Mouse (Mus musculus): ENCODE data around the gene Atxn10. TPM values are rescaled to one million over a fixed set of nuclear protein-coding genes. Genes with fewer than 3 reads are reported as not detected.

Atxn10 gene
- polyA plus RNA-seq, 1 experiment from 2014 or later = 85.3 TPM

DNA sequence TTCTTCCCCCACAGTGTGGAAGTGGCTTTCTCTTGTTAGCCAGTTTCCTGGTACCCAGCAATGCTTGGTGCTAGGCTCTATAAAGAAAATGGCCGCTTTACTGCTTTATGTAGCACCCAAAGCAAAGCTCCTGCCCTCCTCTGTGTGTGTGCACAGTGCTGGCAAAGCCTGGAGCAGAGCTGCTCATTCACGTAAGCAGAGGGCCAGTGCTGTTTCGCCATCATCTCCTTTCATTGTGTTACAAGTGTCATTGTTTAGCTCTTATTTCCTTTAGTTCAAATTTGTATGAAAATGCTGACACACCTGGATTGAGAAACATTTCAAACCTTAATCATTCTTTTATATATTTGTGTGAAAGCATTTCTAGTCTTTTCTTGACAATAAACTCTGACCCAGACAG, 69.5 kb downstream of the Atxn10 start:
- no peaks in the 10 kb centered on the region for H3K4me1 ChIP-seq (replicated peaks)
- H3K9ac ChIP-seq = no peak overlapping the region
- no peaks in the 10 kb centered on the region for H3K9me3 ChIP-seq (replicated peaks)
- no peak overlapping the region for H3K4me3 ChIP-seq (replicated peaks)
- H3K4me2 ChIP-seq = no peak overlapping the region
- ATAC-seq (ENCODE audit: insufficient read depth) = no peak
- H3K27me3 ChIP-seq = no peaks in the 10 kb centered on the region
- WGBS (ENCODE audit: insufficient replicate concordance) = 61% methylated on average over 3 of the region's 3 CpGs
- 0 out of 2 replicates have a peak, but pooled peaks cover 3% of the 10 kb centered on the region for H3K36me3 ChIP-seq (replicated peaks)
- no peak overlapping the region for H3K27ac ChIP-seq (replicated peaks)

DNA sequence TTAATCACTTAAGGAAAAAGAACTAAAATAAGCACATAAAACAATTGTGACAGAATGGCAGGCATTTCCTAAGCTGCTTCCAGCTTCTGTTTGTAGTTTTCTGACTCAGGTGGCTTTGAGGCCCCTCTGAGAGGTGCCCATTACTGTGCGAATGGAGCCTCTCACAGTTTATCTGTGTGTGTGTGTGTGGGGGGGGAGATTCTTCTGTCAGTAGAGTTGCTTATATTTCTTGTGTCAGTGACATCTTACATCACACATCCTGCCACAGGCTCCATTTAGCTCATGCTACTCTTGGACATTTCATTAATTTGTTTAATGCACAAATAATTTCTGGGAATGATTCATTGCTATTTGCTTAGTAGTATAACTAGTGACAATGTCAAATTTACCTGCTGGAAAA, 70.8 kb downstream of the Atxn10 start:
- H3K27ac ChIP-seq (replicated peaks) = no peak overlapping the region
- H3K9me3 ChIP-seq (replicated peaks) = no peaks in the 10 kb centered on the region
- H3K27me3 ChIP-seq = no peaks in the 10 kb centered on the region
- no peaks in the 10 kb centered on the region for H3K36me3 ChIP-seq (replicated peaks)
- no peak for ATAC-seq (ENCODE audit: insufficient read depth)
- WGBS (ENCODE audit: insufficient replicate concordance) = 38% methylated on average over 1 of the region's 1 CpGs
- no peak overlapping the region for H3K4me3 ChIP-seq (replicated peaks)
- no peak overlapping the region for H3K9ac ChIP-seq
- H3K4me2 ChIP-seq = no peak overlapping the region
- no peaks in the 10 kb centered on the region for H3K4me1 ChIP-seq (replicated peaks)

DNA sequence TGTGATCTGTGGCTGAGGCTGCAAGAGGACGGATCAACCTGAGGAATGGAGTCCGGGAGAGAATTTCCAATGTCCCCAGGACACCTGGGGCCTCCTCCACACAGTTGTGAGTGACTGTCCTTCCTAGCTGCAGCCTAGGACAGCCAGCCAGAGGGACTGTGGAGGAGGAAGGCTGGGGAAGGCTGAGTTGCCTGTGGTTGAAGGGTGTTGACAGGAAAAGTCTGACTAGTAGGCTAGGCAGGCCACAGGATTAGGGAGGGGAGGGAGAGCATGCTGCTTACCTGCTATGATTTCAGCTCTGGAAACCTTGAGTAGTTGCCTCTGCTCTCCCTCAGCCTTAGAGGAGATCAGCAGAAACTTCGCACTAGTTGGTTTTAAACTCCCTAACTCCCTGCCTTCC, 71.3 kb downstream of the Atxn10 start:
- Histone ChIP-seq H3K4me1 (replicated peaks) (no peaks in the 10 kb centered on the region), H3K9me3 (replicated peaks) (no peaks in the 10 kb centered on the region), H3K27me3 (no peaks in the 10 kb centered on the region), H3K4me3 (replicated peaks) (no peak overlapping the region), H3K27ac (replicated peaks) (no peak overlapping the region), H3K9ac (no peak overlapping the region), H3K4me2 (no peak overlapping the region), H3K36me3 (replicated peaks) (no peaks in the 10 kb centered on the region)
- no peak for ATAC-seq (ENCODE audit: insufficient read depth)
- 85% methylated on average over 3 of the region's 3 CpGs for WGBS (ENCODE audit: insufficient replicate concordance)

DNA sequence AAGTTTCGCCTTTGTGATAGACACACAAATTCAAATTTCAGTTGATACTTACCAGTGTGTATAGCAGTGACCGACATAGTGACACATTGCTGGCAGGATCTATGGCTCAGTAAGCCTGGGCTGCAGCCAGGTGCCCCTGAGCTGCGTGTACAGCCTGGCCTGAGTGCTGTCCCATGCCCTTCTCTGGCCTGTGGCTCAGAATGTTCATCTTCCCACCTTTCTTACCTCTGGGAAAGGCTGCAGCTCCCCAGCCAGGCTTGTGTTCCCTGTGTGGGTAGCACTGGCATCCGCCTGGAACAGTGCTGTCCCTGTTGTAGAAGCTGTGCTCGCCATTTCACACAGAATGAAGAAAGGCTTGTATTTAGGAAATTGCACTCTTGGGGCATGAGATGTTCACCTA, 72.7 kb downstream of the Atxn10 start:
- no peak overlapping the region for H3K4me3 ChIP-seq (replicated peaks)

DNA sequence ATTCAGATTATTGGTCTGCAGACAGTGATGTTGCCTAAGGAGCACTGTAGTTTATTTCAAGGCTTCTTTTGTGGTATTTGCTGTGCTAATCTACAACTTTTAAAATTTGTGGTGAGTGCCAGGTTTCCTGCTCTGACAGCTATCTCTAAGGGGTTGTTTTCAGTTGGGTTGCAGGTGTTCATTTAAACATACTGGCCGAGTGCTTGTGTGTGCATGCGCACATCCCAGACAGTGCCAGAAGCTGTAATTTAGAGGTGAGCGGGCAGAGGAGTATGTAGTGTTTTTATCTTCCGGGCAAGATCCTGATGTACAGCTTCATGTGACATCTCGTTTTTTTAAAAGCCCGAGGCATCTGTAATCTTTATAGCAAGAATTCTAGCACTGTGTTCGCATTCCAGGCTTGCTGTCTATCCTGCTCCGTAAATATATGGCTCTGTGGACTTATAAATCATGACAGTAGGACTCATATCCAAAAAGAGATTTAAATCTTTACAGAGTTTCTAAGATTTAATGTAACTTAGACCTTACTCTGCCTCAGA, 73.3 kb downstream of the Atxn10 start:
- H3K36me3 ChIP-seq (replicated peaks) = no peaks in the 10 kb centered on the region
- no peaks in the 10 kb centered on the region for H3K9me3 ChIP-seq (replicated peaks)
- H3K27ac ChIP-seq (replicated peaks) = no peak overlapping the region
- H3K9ac ChIP-seq = no peak overlapping the region
- 60% methylated on average over 8 of the region's 8 CpGs for WGBS (ENCODE audit: insufficient replicate concordance)
- H3K4me1 ChIP-seq (replicated peaks) = peaks cover 8% of the 10 kb centered on the region
- ATAC-seq (ENCODE audit: insufficient read depth) = no peak
- H3K27me3 ChIP-seq = no peaks in the 10 kb centered on the region
- H3K4me2 ChIP-seq = no peak overlapping the region
- no peak overlapping the region for H3K4me3 ChIP-seq (replicated peaks)

More for the DNA sequence above, 72.7 kb downstream of the Atxn10 start:
- ATAC-seq (ENCODE audit: insufficient read depth) = no peak
- 70% methylated on average over 5 of the region's 5 CpGs for WGBS (ENCODE audit: insufficient replicate concordance)
- Histone ChIP-seq H3K27ac (replicated peaks) (no peak overlapping the region), H3K4me2 (no peak overlapping the region), H3K9ac (no peak overlapping the region), H3K4me1 (replicated peaks) (peaks cover 2% of the 10 kb centered on the region; the same call in 1 of the 2 replicates), H3K36me3 (replicated peaks) (no peaks in the 10 kb centered on the region), H3K27me3 (no peaks in the 10 kb centered on the region), H3K9me3 (replicated peaks) (no peaks in the 10 kb centered on the region)

DNA sequence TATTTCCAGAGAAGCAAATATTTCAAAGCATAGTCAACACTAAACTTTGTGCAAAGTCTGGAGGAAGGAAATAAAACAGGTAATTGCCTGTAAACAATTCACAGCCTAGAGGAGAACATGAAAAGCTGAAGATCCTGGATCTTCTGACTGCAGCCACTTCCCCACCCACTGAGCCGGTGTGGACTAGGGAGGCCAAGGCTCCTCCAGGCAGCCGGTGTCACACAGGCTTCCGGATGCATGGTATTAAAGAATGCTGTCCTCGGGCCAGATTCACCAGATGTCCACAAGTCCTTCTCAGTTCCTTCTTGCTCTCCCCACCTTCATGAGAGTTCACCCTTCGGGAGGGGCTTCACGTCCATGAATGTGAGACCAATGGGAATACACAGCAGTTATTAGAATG, 73.8 kb downstream of the Atxn10 start:
- WGBS (ENCODE audit: insufficient replicate concordance) = 71% methylated on average over 6 of the region's 6 CpGs
- H3K27ac ChIP-seq (replicated peaks) = no peak overlapping the region
- H3K9ac ChIP-seq = no peak overlapping the region
- H3K9me3 ChIP-seq (replicated peaks) = no peaks in the 10 kb centered on the region
- ATAC-seq (ENCODE audit: insufficient read depth) = no peak
- no peaks in the 10 kb centered on the region for H3K36me3 ChIP-seq (replicated peaks)
- H3K4me2 ChIP-seq = no peak overlapping the region
- no peaks in the 10 kb centered on the region for H3K27me3 ChIP-seq
- no peak overlapping the region for H3K4me3 ChIP-seq (replicated peaks)
- H3K4me1 ChIP-seq (replicated peaks) = peaks cover 13% of the 10 kb centered on the region

DNA sequence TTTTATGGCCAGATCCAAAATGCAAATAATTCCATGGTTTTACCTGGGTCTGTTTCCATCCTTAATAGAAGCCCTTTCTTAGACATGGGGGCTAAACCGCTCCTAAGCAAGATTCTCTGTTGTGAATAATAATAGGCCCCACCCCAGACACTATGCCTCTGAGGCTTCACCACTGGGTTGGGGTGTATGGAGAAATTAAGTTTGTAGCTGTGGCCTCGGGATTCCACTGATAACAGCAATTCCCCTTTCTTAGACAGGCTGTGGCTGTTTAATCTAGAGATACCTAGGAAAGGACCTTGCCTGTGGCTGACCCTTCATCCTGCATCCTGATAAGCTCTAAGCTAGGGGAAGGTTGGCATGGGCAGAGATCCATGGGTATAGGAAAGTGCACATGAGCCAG, 78.6 kb downstream of the Atxn10 start:
- H3K4me1 ChIP-seq (replicated peaks) = peaks cover 20% of the 10 kb centered on the region
- ATAC-seq (ENCODE audit: insufficient read depth) = no peak
- no peaks in the 10 kb centered on the region for H3K27me3 ChIP-seq
- H3K4me3 ChIP-seq (replicated peaks) = no peak overlapping the region
- H3K36me3 ChIP-seq (replicated peaks) = no peaks in the 10 kb centered on the region
- H3K9ac ChIP-seq = no peak overlapping the region
- WGBS (ENCODE audit: insufficient replicate concordance) = 31% methylated on average over 2 of the region's 2 CpGs
- H3K9me3 ChIP-seq (replicated peaks) = no peaks in the 10 kb centered on the region
- no peak overlapping the region for H3K27ac ChIP-seq (replicated peaks)
- H3K4me2 ChIP-seq = no peak overlapping the region

DNA sequence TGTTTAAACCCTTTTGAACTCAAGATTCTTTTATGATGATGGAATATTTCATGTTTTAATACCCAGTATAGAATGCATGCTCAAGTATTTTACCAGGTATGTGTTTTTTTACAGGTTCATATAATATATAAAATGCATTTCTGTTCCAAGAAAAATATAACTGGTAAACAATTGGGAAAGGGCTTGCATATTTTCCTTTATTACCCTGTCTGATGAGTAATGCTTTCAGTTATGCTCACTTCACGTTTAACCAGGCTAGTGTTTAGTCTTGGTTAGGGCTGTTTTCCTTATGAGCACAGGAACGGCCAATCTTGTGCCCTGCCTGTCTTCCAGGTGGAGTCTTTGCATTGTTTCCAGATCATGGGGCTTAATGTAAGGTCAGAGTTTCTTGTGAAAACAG, 84.6 kb downstream of the Atxn10 start:
- Histone ChIP-seq H3K4me1 (replicated peaks) (no peaks in the 10 kb centered on the region), H3K9ac (no peak overlapping the region), H3K4me3 (replicated peaks) (no peak overlapping the region), H3K36me3 (replicated peaks) (no peaks in the 10 kb centered on the region), H3K27me3 (no peaks in the 10 kb centered on the region), H3K27ac (replicated peaks) (no peak overlapping the region), H3K9me3 (replicated peaks) (no peaks in the 10 kb centered on the region), H3K4me2 (no peak overlapping the region)
- WGBS (ENCODE audit: insufficient replicate concordance) = 49% methylated on average over 2 of the region's 2 CpGs
- no peak for ATAC-seq (ENCODE audit: insufficient read depth)

DNA sequence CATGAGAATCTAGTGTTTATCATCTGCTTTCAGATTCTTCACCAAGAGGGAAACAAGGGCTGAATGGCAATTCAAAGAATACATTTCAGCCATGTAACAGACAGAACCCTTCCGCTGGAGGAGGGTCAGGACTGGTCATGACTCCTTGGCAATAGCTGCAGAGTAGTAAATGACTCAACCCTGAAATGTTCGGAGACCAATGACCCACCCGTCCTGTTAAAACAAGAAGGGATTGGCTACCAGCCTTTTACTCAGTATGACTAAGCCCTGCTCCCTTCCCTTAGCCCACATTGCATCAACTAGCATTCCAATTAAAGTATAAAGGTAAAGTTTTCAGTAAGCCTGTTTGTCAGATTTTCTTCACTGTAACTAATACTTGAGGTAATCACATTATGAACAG, 88.2 kb downstream of the Atxn10 start:
- Histone ChIP-seq H3K27ac (replicated peaks) (no peak overlapping the region), H3K36me3 (replicated peaks) (no peaks in the 10 kb centered on the region), H3K4me1 (replicated peaks) (no peaks in the 10 kb centered on the region), H3K9me3 (replicated peaks) (no peaks in the 10 kb centered on the region), H3K9ac (no peak overlapping the region), H3K4me2 (no peak overlapping the region), H3K27me3 (no peaks in the 10 kb centered on the region), H3K4me3 (replicated peaks) (no peak overlapping the region)
- 68% methylated on average over 3 of the region's 3 CpGs for WGBS (ENCODE audit: insufficient replicate concordance)
- ATAC-seq (ENCODE audit: insufficient read depth) = no peak

DNA sequence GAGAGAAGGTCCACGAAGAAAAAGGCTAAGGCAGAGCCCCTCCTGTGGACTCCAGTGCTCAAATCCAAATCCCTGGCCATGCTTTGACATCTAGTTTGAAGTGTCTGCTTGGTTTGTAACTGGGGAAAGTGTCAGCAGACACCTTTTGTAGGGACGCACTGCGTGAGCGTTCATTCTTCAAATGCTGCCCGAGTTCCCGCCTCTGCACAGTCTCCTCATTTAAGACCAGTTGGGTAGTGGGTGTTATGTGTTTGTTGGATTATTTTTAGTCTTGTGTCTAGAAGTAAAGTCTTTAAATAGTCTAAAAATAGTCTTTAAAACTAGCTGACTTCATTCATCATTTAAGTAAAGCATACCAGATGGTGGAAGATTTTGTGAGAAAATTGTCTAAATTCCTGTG, 92.1 kb downstream of the Atxn10 start:
- Histone ChIP-seq H3K4me2 (no peak overlapping the region), H3K9me3 (replicated peaks) (no peaks in the 10 kb centered on the region), H3K4me3 (replicated peaks) (no peak overlapping the region), H3K27ac (replicated peaks) (no peak overlapping the region), H3K9ac (no peak overlapping the region), H3K27me3 (no peaks in the 10 kb centered on the region), H3K4me1 (replicated peaks) (no peaks in the 10 kb centered on the region), H3K36me3 (replicated peaks) (no peaks in the 10 kb centered on the region)
- WGBS (ENCODE audit: insufficient replicate concordance) = 83% methylated on average over 6 of the region's 6 CpGs
- ATAC-seq (ENCODE audit: insufficient read depth) = no peak

DNA sequence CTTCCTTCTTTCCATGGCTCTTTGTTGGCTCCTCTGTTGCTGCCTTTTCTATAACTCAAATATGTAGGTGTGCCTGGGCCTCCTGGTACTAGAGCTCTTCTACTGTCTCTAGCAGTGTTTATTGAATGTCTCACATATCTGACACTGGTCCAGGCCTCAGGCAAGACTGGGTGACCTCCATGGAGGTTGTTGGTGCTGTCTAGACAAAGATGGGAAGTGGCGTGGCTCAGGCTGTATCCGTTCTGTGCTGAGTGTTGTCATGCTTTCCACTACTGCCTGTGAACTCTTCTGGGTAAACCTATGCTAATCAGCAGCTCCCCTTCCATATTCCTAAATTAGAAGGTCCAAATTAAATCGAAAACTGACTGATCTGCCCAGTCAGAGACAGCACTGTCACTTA, 106.5 kb downstream of the Atxn10 start:
- H3K36me3 ChIP-seq (replicated peaks) = peaks cover 8% of the 10 kb centered on the region
- 64% methylated on average over 3 of the region's 3 CpGs for whole genome bisulfite sequencing (ENCODE audit: insufficient replicate concordance)
- no peak overlapping the region for H3K4me2 ChIP-seq
- H3K9me3 ChIP-seq (replicated peaks) = no peaks in the 10 kb centered on the region
- H3K4me3 ChIP-seq (replicated peaks) = no peak overlapping the region
- H3K4me1 ChIP-seq (replicated peaks) = no peaks in the 10 kb centered on the region
- H3K27ac ChIP-seq (replicated peaks) = no peak overlapping the region
- H3K27me3 ChIP-seq = no peaks in the 10 kb centered on the region
- ATAC-seq (ENCODE audit: insufficient read depth) = no peak
- no peak overlapping the region for H3K9ac ChIP-seq

DNA sequence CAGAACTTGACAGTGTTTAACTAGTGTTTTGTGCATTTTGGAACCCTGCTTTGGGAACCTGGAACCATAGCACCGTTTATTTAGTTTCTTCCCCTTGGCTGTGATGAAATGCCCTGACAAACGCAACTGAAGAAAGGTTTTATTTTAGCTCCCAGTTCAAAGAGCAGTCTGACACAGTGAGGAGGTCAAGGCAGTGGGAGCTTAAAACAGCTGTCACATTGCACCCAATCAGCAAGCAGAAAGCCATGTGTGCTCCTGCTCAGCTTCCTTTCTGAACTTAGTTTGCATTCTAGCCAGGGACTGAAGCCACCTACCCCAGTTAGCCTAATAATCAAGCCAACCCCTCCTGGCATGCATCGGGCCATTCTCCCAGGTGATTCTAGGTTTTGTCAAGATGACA, 110.6 kb downstream of the Atxn10 start:
- H3K4me2 ChIP-seq = no peak overlapping the region
- H3K27ac ChIP-seq (replicated peaks) = no peak overlapping the region
- no peak for ATAC-seq (ENCODE audit: insufficient read depth)
- 0 out of 2 replicates have a peak, but pooled peaks cover 3% of the 10 kb centered on the region for H3K36me3 ChIP-seq (replicated peaks)
- no peaks in the 10 kb centered on the region for H3K4me1 ChIP-seq (replicated peaks)
- no peaks in the 10 kb centered on the region for H3K9me3 ChIP-seq (replicated peaks)
- no peak overlapping the region for H3K4me3 ChIP-seq (replicated peaks)
- no peak overlapping the region for H3K9ac ChIP-seq
- no peaks in the 10 kb centered on the region for H3K27me3 ChIP-seq
- 59% methylated on average over 3 of the region's 3 CpGs for WGBS (ENCODE audit: insufficient replicate concordance)

Data from liver, embryonic 15.5 days (tissue).